Mouse (Mus musculus): ENCODE results near the gene Slc13a5.

Slc13a5 gene

GRCm38 (mm10) chr11:72256441-72256840 lies 10.6 kb downstream of the Slc13a5 start:
- no peak for DNase-seq

- DNase-seq = no peak
These were observed 11.4 kb downstream of the Slc13a5 start for GRCm38 (mm10) chr11:72255629-72256028.

GRCm38 (mm10) chr11:72245196-72245753 lies 21.7 kb downstream of the Slc13a5 start:
- no peak for DNase-seq

DNA sequence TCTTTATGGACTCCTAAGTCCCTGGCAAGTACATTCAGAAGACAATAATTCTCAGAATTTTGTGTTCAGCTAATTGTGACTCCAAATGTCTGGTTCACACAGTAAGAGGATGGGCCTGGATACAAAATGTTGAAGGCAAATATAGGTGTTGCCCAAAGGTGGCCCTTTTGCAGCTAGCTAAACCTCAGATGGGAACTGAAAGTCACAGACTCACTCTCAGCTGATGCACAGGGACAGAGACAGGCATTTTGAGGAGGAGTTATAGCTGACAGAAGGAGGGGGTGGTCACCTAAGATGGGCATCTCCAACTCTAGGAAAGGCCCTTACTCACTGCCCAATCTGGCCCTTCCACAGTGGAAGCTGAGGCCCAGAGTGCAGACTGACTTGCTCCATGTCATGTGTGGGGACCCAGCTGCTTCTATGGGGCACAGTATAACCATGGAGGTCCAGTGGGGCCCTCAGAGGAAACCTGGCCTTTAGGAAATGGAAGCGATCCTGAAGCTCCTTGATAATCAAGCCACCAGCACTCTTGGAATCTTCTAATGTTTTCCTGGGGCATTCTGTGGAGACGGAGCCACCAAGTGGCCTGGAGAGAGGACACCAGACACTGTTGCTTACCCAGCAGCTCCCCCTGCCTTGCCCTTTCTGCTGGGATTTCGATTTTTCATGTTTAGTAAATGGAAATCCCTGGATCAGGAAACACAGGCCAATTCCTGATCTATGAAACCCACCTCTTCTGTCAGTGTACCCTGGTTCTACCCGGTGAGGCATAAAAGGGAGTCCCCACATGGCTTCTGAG lies 26.8 kb downstream of the Slc13a5 start:
- DNase-seq = no peak

DNA sequence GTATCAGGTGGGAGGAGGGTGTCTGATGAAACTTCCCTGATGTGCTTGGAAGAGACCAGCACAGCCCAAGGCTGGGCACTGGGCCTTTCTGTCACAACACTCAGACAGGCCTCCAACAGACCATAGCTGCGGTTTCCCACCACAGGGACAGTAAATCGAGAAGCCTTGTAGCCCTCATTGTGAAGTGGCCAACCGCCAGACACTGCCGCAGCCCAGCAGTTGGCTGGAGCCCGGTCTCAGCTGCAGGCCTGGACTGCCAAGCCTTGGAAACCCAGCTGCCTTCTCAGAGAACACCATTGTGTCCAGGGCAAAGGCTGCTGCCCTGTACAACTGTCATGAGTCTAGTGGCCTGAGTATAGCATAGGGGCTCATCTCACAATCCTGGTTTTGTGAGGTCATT lies 33.0 kb downstream of the Slc13a5 start:
- DNase-seq = no peak

DNA sequence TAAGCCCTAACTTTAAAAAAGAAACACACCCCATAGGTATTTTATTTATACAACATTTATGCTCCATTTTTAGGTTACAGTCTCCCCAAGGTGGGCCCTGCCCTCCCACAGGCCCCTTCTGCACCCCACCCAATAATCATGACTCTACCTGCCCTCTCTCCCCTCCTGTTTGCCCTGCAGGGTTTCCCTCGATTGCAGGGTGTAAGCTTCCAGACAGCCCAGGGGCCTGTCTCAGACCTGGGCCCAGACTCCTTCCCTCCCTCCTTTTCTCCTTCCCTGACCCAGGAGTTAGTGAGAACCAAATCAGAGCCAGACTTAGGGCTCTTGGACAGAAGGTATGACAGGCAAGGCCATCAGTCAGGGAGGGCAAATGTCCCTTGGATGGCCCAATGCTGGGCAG lies 34.0 kb downstream of the Slc13a5 start:
- no peak for DNase-seq

- no peak for DNase-seq
These were observed 35.0 kb downstream of the Slc13a5 start for GRCm38 (mm10) chr11:72232068-72232467.

GRCm38 (mm10) chr11:72228513-72228912 lies 38.5 kb downstream of the Slc13a5 start:
- no peak for DNase-seq

DNA sequence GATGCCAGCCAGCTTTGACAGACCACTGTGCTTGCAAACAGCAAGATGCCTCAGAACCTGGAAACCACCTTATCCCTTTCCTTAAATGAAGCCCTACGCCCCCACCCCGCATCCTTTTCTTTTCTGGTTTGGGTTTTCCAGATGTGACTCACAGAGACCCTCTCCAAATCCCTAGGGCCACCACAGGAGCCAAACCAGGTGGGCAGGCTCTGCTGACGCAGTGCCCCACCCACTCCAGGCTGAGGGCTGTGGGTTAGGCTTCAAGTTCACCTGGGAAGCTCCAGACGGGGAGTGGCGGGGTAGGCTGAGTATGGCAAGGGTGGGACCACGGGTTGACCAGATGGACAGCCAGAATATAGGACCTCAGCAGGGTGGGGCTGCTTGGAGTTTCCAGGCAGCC lies 40.1 kb downstream of the Slc13a5 start:
- DNase-seq = no peak

GRCm38 (mm10) chr11:72226020-72226791 lies 40.8 kb downstream of the Slc13a5 start:
- no peak for DNase-seq

DNA sequence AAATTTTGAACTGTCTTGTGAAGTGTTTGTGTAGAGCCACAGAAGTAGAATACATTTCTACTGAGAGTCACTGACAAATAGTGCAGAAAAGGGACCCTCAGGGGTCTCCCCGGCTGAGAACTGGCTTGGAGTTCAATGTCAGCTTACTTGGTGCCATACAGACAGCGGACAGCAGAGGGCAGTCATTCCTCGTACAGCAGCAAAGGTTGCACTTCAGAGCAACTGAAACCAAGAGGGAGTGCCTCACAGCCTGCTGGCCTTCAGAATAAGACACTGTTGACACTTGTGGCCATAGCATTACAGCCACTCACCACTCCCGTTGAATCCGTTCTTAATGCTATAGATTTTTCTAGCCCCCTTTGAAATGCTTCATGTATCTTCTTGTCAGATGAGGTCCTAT lies 42.2 kb downstream of the Slc13a5 start:
- DNase-seq = peak; percentile 69 to 70

GRCm38 (mm10) chr11:72223414-72223813 lies 43.6 kb downstream of the Slc13a5 start:
- no peak for DNase-seq

DNA sequence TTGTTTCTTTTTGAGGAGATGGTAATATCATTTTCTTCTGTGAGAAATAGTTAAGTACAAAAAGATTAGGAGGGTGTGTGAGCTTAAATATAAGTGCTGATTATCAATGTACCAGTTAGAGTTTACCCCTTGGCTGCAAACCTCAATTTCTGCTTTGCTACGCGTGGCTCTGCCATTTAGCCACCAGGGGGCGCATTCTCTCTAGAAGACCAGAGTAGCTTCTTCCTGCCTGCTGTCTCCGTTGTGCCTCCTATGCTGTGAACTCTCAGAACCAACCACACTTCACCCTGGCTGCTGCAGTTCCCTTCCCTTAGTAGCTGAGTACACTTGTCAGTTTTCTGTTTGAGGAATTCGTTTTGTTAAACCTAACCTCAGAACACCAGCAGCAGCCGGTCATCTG lies 45.7 kb downstream of the Slc13a5 start:
- peak; percentile 35 to 48 for DNase-seq

- no peak for DNase-seq
These were observed 49.9 kb downstream of the Slc13a5 start for GRCm38 (mm10) chr11:72217116-72217515.

- DNase-seq = peak; percentile 88 to 91
These were observed 51.6 kb downstream of the Slc13a5 start, which contains the start of gene Med31 for GRCm38 (mm10) chr11:72215410-72215797. Med31 (minus strand) TSS chr11:72215592.

GRCm38 (mm10) chr11:72214591-72215409 lies 52.2 kb downstream of the Slc13a5 start:
- peak; percentile 95 to 97 for DNase-seq

DNA sequence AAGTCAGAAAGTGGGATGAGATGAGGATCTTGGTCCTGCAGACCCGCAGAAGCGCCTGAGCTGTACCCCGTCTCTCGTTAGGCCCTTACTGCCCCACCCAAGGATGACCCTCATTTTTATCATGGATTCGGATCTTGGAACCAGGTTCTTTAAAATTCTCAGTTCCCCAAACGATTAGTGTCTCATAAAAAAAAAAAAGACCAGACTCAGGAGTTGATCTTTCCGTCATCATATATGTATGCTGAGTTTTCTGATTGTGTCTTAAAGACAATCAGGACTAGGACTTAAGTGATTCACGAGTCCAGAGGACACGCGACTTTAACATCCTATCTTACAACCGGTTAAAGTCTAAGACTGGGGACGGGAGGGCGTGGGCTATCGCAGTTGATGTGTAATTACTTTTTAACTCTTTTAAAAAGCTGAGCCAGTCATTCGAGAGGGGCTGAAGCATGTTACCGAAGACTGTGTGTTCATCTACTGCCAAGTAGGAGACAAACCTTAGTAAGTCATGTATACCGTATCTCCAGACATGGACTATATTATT lies 59.1 kb downstream of the Slc13a5 start:
- no peak for DNase-seq

- peak; percentile 89 to 90 for DNase-seq
These were observed 59.7 kb downstream of the Slc13a5 start, which contains the start of the genes 4933427D14Rik and Txndc17 for GRCm38 (mm10) chr11:72207204-72207833. 4933427D14Rik (minus strand) TSS chr11:72207459. Txndc17 (plus strand) TSS chr11:72207547.

DNA sequence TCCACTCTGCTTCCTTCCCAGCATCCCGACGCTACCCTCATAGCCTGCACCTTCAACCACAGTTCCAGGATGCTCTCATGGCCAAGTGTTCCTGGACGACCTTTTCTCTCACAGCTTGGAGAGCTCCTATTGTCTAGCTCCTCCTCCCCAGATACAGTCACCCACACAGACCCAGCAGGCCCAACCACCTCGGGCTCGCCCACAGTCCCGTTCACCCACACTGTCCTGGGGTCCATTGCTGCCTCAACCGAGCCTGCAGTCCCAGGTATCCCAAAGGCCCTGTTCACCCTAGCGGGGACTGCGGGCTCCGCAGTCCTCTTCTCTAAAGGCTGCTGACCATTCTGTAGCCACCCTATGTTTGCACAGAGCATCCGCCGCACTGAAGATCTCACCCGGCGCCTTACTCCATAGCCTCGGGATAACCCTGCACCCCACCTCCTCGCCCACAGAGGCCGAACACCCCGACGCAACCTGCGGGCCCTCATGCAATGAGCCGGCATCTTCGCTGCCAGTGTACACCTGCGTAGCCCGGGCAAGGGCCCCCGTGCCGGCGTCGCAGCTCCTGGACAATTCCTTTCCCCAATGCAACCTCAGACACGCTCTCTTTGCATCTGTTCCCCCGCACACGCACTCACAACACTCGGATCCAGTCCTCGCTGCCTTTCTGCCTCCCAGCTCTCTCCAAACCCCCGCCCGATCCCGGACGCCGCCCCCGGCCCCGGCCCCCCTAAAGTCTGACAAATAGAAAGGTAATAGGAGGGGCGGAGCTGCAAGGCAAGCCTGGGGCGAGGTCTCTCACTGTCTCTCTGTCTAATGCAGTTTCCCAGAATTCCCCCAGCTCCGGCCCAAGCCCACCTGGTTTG lies 60.5 kb downstream of the Slc13a5 start, which contains the start of gene Gm43951:
TSS of gene Gm43951 (minus strand) at position 500 of the 863 bp plus-strand sequence.
- peak in 1 of 2 experiments; percentile 17 for DNase-seq

DNA sequence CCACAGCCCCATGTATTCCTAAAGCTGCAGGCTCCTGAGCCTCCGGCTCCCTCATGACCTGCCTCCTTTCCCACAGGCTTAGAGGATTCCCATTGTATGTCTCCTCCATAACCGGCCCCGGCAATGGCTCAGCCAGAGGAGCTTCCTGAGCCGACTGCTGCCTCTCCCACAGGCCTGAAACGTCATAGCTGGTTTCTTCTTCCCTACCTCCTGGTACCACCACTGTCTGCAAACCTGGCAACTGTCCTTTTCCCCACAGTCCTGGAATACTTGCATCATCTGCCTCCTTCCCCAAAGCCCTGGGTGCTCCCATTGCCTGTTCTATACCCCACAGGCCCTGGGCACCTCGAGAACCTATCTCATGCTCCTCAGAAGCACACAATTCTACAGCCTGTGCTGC lies 61.8 kb downstream of the Slc13a5 start:
- DNase-seq = no peak

DNA sequence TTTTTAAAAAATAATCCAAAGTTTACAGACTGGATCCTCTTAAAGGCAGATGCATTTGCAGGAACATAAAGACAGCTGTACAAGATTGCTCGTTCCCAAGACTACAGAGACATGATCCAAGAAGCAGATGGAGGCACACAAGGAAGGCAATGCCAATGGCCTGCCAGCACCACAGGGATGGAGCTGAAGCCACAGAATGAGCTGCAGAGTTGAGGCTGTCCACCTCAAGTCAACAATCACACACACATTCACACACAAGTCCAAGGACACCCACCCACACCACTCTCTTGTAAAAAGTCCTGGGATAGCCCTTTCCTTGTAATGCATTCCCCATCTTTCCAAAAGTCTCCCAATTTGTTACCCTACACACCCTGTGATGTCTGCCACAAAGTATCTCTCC lies 63.6 kb downstream of the Slc13a5 start:
- no peak for DNase-seq
